Mouse (Mus musculus): Measurements from ENCODE around the gene Il17rd.

Il17rd gene

GRCm38 (mm10) chr14:27044967-27045361 lies 6.2 kb downstream of the Il17rd start:
- no peak for DNase-seq (ENCODE audit: low read depth, low spot score)

GRCm38 (mm10) chr14:27048231-27048956 lies 9.7 kb downstream of the Il17rd start:
- DNase-seq (ENCODE audit: low read depth, low spot score), result no peak

GRCm38 (mm10) chr14:27050043-27050442 lies 11.3 kb downstream of the Il17rd start:
- DNase-seq (ENCODE audit: low read depth, low spot score), result no peak

GRCm38 (mm10) chr14:27050560-27051510 lies 12.1 kb downstream of the Il17rd start:
- no peak for DNase-seq (ENCODE audit: low read depth, low spot score)

GRCm38 (mm10) chr14:27051511-27051895 lies 12.8 kb downstream of the Il17rd start:
- no peak for DNase-seq (ENCODE audit: low read depth, low spot score)

- DNase-seq (ENCODE audit: low read depth, low spot score), result no peak
These were observed 19.9 kb downstream of the Il17rd start for GRCm38 (mm10) chr14:27058535-27059223.

GRCm38 (mm10) chr14:27059224-27059558 lies 20.4 kb downstream of the Il17rd start:
- DNase-seq (ENCODE audit: low read depth, low spot score), result no peak

GRCm38 (mm10) chr14:27063338-27063737 lies 24.6 kb downstream of the Il17rd start:
- DNase-seq (ENCODE audit: low read depth, low spot score), result no peak

- no peak for DNase-seq (ENCODE audit: low read depth, low spot score)
These were observed 27.6 kb downstream of the Il17rd start for GRCm38 (mm10) chr14:27066171-27066929.

- DNase-seq (ENCODE audit: low read depth, low spot score), result no peak
These were observed 29.1 kb downstream of the Il17rd start for GRCm38 (mm10) chr14:27067866-27068271.

GRCm38 (mm10) chr14:27069434-27070097 lies 30.8 kb downstream of the Il17rd start:
- no peak for DNase-seq (ENCODE audit: low read depth, low spot score)

- DNase-seq (ENCODE audit: low read depth, low spot score), result no peak
These were observed 31.4 kb downstream of the Il17rd start for GRCm38 (mm10) chr14:27070128-27070527.

GRCm38 (mm10) chr14:27070758-27071157 lies 32.0 kb downstream of the Il17rd start:
- DNase-seq (ENCODE audit: low read depth, low spot score), result no peak

GRCm38 (mm10) chr14:27071985-27072384 lies 33.2 kb downstream of the Il17rd start:
- no peak for DNase-seq (ENCODE audit: low read depth, low spot score)

- DNase-seq (ENCODE audit: low read depth, low spot score), result no peak
These were observed 36.3 kb downstream of the Il17rd start for GRCm38 (mm10) chr14:27075084-27075483.

GRCm38 (mm10) chr14:27075909-27076521 lies 37.3 kb downstream of the Il17rd start:
- no peak for DNase-seq (ENCODE audit: low read depth, low spot score)

- DNase-seq (ENCODE audit: low read depth, low spot score), result no peak
These were observed 37.8 kb downstream of the Il17rd start for GRCm38 (mm10) chr14:27076522-27076920.

- DNase-seq (ENCODE audit: low read depth, low spot score), result no peak
These were observed 43.0 kb downstream of the Il17rd start for GRCm38 (mm10) chr14:27081536-27082275.

- no peak for DNase-seq (ENCODE audit: low read depth, low spot score)
These were observed 46.7 kb downstream of the Il17rd start for GRCm38 (mm10) chr14:27085471-27085870.

GRCm38 (mm10) chr14:27085999-27086398 lies 47.3 kb downstream of the Il17rd start:
- DNase-seq (ENCODE audit: low read depth, low spot score), result no peak

Measured in retina, postnatal 7 days (tissue).